9 mouse cellular contexts compared by ENCODE assay signal in the genomic region with DNA sequence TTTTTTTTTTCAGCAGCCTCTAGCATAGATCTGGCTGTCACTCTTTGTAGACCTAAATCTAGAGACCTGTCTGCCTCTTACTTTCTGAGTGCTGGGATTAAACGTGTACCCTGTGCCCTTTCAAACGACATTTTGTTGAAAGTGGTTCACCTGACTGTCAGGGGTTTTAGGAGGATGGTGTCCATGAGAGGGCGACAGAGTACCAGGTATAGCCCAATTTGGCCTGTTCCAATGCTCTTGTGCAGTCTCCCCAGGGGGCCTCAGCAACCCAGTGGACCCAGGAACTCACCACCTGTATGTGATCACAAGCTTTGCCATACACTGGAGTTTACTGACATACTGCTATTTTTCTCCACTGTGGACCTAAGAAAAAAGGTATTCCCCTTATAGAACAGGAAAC. TPM values are rescaled to one million over a fixed set of nuclear protein-coding genes. Genes with fewer than 3 reads are reported as not detected.
DNase-seq lines count a peak whose midpoint lies in the region; ATAC-seq and TF ChIP-seq lines count a peak whose summit lies in the region.
"Had no signal": no experiment of that assay in that cellular context is flagged by ENCODE, and none has a peak within 500 bp of the region (broad histone marks: within the 10 kb centered on the region; RNA-seq: fewer than 3 reads in every experiment).

No protein-coding gene starts in this region.

- H3K9ac ChIP-seq in heart, adult 2 months (ENCODE audit: low read depth, low read length), result no peak overlapping the region
- H3K9ac ChIP-seq in heart, embryonic 12.5 days, result no peak overlapping the region
- H3K9ac ChIP-seq: neural tube, embryonic 13.5 days had no signal

- no peaks in the 10 kb centered on the region for H3K27me3 ChIP-seq in heart, adult 2 months (ENCODE audit: control insufficient read depth, insufficient read depth, low read length)
- no peaks in the 10 kb centered on the region for H3K27me3 ChIP-seq in heart, embryonic 12.5 days (replicated peaks)
- H3K27me3 ChIP-seq: neural tube, embryonic 13.5 days had no signal

- no peak for TF ChIP-seq POLR2A in heart, adult 2 months (IDR thresholded peaks at IDR 0.05; ENCODE audit: insufficient read depth, low read depth, low read length)
- TF ChIP-seq POLR2A in embryonic fibroblast, embryonic 13.5 days (IDR thresholded peaks at IDR 0.05; ENCODE audit: low read depth, low read length), result no peak

- no peak for ATAC-seq in heart, embryonic 12.5 days (ENCODE audit: insufficient number of reproducible peaks, low FRiP score)
- ATAC-seq in inflammation-experienced regulatory T-cells, adult 6 months, result no peak

- peak; percentile 21 to 61 for DNase-seq in heart, adult 2 months
- peak; percentile 48 for DNase-seq in B cell, adult 2 months
- DNase-seq in adrenal gland, postnatal 36 days, result peak; percentile 46 to 71
- DNase-seq in layer of hippocampus, postnatal 10 days (ENCODE audit: low spot score in 2 of 2), result peak; percentile 54 to 63
- peak; percentile 29 for DNase-seq in naive thymus-derived CD4-positive, alpha-beta T cell, adult 2 months (ENCODE audit: low read depth)

- WGBS in heart, adult 2 months, result 12% methylated on average over 3 of the region's 3 CpGs
- 14% methylated on average over 3 of the region's 3 CpGs for WGBS in heart, embryonic 12.5 days

- no peaks in the 10 kb centered on the region for H3K9me3 ChIP-seq in heart, embryonic 12.5 days (replicated peaks)
- H3K9me3 ChIP-seq: neural tube, embryonic 13.5 days had no signal

- intact Hi-C loops in heart, adult 2 months (cut with DNase I), result loop anchor here (1.0 kb wide), 2 partner anchors 86 to 140 kb away; no protein-coding TSS in a partner anchor

- peaks cover 2% of the 10 kb centered on the region for H3K4me1 ChIP-seq in heart, adult 2 months (ENCODE audit: control insufficient read depth, insufficient read depth, low read length)
- peaks cover 19% of the 10 kb centered on the region for H3K4me1 ChIP-seq in heart, embryonic 12.5 days (replicated peaks)
- H3K4me1 ChIP-seq in embryonic fibroblast, embryonic 13.5 days (ENCODE audit: control insufficient read depth, insufficient read depth, low read length), result no peaks in the 10 kb centered on the region

- no peaks in the 10 kb centered on the region for H3K79me2 ChIP-seq in heart, adult 2 months (replicated peaks; ENCODE audit: control insufficient read depth, insufficient read depth, low read length)

- TF ChIP-seq EP300 in heart, adult 2 months (IDR thresholded peaks at IDR 0.05; ENCODE audit: insufficient read depth, low read depth, low read length), result 0 out of 2 replicates have a peak, but pooled peaks have one; percentile 14

- H3K27ac ChIP-seq in heart, adult 2 months, result no peak overlapping the region
- no peak overlapping the region for H3K27ac ChIP-seq in heart, embryonic 12.5 days (ENCODE audit: poor library complexity, severe bottlenecking)
- H3K27ac ChIP-seq in embryonic fibroblast, embryonic 13.5 days (ENCODE audit: insufficient read depth, low read length), result no peak overlapping the region
- H3K27ac ChIP-seq: neural tube, embryonic 13.5 days had no signal

- peak; percentile 85 for TF ChIP-seq CTCF in heart, adult 2 months (IDR thresholded peaks at IDR 0.05)
- TF ChIP-seq CTCF in embryonic fibroblast, embryonic 13.5 days (IDR thresholded peaks at IDR 0.05; ENCODE audit: borderline replicate concordance, insufficient read depth, low read length), result peak; percentile 51; the same call in 1 of the 2 replicates

- H3K4me3 ChIP-seq in heart, adult 2 months, result no peak overlapping the region
- H3K4me3 ChIP-seq in heart, embryonic 12.5 days, result no peak overlapping the region
- H3K4me3 ChIP-seq in embryonic fibroblast, embryonic 13.5 days (ENCODE audit: insufficient read depth, low read length), result no peak overlapping the region
- H3K4me3 ChIP-seq: neural tube, embryonic 13.5 days had no signal

- no peaks in the 10 kb centered on the region for H3K36me3 ChIP-seq in heart, adult 2 months (ENCODE audit: control insufficient read depth, insufficient read depth, low read length)
- peaks cover 26% of the 10 kb centered on the region for H3K36me3 ChIP-seq in heart, embryonic 12.5 days

- no peak overlapping the region for H3K4me2 ChIP-seq in heart, embryonic 12.5 days
- H3K4me2 ChIP-seq: neural tube, embryonic 13.5 days had no signal

RNA-seq across cellular contexts. Expression of a gene that starts 23.1 kb away (rescaled TPM):
- total RNA-seq in heart, adult 2 months (2021), result 1 to 10 TPM; 3.4 to 3.7 TPM
- 3.4 and 4.1 TPM in 2 replicates for polyA plus RNA-seq in heart, adult 2 months (2012; rRNA removed)
- polyA plus RNA-seq in heart, embryonic 12.5 days (2016; fragmentation: Nextera tagmentation; extraction: Ambion mirVana), result 102 and 103 TPM in 2 replicates
- 10 to 100 TPM; 12.7 to 14.2 TPM for total RNA-seq in adrenal gland, postnatal 36 days (2021)
- polyA plus RNA-seq in embryonic fibroblast, embryonic 13.5 days (2011; ENCODE audit: insufficient read length, low read depth, missing spikeins), result 35.8 and 45.6 TPM in 2 replicates
- 1 to 10 TPM; 9.4 to 9.8 TPM for total RNA-seq in layer of hippocampus, postnatal 10 days (2021)
- polyA plus RNA-seq in inflammation-experienced regulatory T-cells, adult 6 months (2017; shearing (Covaris generic)), result 10 to 100 TPM; 32.1 to 95.9 (median 36.2) TPM

RNA-seq across cellular contexts. Expression of a gene that starts 39.1 kb away (rescaled TPM):
- total RNA-seq in heart, adult 2 months (2021), result 1 to 10 TPM; 7.7 to 9.0 TPM
- polyA plus RNA-seq in heart, adult 2 months (2012; rRNA removed), result 10.1 and 11.9 TPM in 2 replicates
- polyA plus RNA-seq in heart, embryonic 12.5 days (2016; fragmentation: Nextera tagmentation; extraction: Ambion mirVana), result 20.0 and 20.1 TPM in 2 replicates
- 100 to 1,000 TPM in 1 of 2 experiments, 10 to 100 TPM in 1; 32.3 to 196 TPM for total RNA-seq in adrenal gland, postnatal 36 days (2021)
- 159 and 170 TPM in 2 replicates for polyA plus RNA-seq in embryonic fibroblast, embryonic 13.5 days (2011; ENCODE audit: insufficient read length, low read depth, missing spikeins)
- total RNA-seq in layer of hippocampus, postnatal 10 days (2021), result 1 to 10 TPM; 5.9 to 6.8 TPM
- polyA plus RNA-seq in inflammation-experienced regulatory T-cells, adult 6 months (2017; shearing (Covaris generic)), result 1 to 10 TPM; 6.3 to 8.2 (median 7.8) TPM
